ENCODE assay signal across 9 mouse cellular contexts in the genomic region with DNA sequence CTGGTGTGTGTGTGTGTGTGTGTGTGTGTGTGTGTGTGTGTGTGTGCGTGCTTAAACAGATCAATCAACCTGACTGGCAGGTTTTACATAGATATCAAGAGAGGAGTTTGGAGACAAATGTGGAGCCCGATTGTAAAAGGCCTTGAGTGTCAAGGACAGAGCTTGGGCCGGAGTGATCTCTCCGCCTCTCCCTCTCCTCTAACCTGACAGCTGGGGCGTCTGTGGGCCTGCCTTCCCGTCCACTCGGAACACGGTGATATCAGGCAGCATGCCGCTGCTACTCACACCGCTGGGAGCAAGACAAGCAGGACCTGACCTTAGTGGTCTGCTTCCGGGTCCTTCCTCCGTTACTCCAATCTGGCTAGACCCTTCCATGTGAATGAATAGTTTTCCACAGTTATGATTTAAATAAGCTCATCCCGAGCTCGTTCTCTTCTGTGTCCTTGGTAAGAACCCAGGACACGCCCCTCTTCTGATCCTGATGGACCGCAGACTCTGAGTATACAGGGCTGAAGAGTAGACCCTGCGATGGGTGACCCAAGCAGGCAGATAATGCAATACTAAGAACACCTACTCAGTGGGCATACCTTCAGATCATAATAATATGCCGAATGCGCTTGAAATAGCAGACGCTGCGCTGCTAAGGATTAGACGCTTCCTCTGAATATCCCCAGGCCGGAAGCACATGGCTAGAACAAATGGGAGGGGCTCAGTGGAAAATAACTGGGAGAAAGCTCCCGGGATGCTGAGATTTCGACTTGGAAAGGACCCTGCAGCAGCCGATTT.
DNase-seq lines count a peak whose midpoint lies in the region; ATAC-seq lines count a peak whose summit lies in the region.
"Had no signal": no experiment of that assay in that cellular context is flagged by ENCODE, and none has a peak within 500 bp of the region (broad histone marks: within the 10 kb centered on the region; RNA-seq: fewer than 3 reads in every experiment).

No protein-coding gene starts in this region.

- H3K36me3 ChIP-seq in forebrain, embryonic 16.5 days (ENCODE audit: control insufficient read depth, insufficient read depth) = no peaks in the 10 kb centered on the region
- no peaks in the 10 kb centered on the region for H3K36me3 ChIP-seq in stomach, embryonic 15.5 days

- H3K27me3 ChIP-seq in forebrain, embryonic 16.5 days (replicated peaks; ENCODE audit: control insufficient read depth, insufficient read depth, low read length) = no peaks in the 10 kb centered on the region
- H3K27me3 ChIP-seq in stomach, embryonic 15.5 days (replicated peaks) = no peaks in the 10 kb centered on the region
- H3K27me3 ChIP-seq: Patski had no signal

- peak overlapping the region; percentile 46 for H3K4me2 ChIP-seq in forebrain, embryonic 16.5 days (ENCODE audit: low read length)
- peak overlapping the region; percentile 36 for H3K4me2 ChIP-seq in stomach, embryonic 15.5 days

- ATAC-seq in forebrain, embryonic 16.5 days = peak; percentile 51
- peak; percentile 31; the same call in 1 of the 2 replicates for ATAC-seq in stomach, embryonic 15.5 days (ENCODE audit: insufficient read depth, low FRiP score, low read depth)
- ATAC-seq: Patski had no signal

- H3K9ac ChIP-seq in forebrain, embryonic 16.5 days (replicated peaks; ENCODE audit: low read depth, low read length) = 0 out of 2 replicates have a peak overlapping the region, but pooled peaks have one; percentile 15
- H3K9ac ChIP-seq in stomach, embryonic 15.5 days = no peak overlapping the region

- peaks cover 28% of the 10 kb centered on the region for H3K4me1 ChIP-seq in forebrain, embryonic 16.5 days (replicated peaks; ENCODE audit: control insufficient read depth, insufficient read depth, low read length)
- 0 out of 2 replicates have a peak, but pooled peaks cover 9% of the 10 kb centered on the region for H3K4me1 ChIP-seq in stomach, embryonic 15.5 days

- 49% methylated on average over 26 of the region's 26 CpGs for WGBS in forebrain, embryonic 16.5 days
- 57% methylated on average over 26 of the region's 26 CpGs for WGBS in stomach, embryonic 15.5 days

- H3K27ac ChIP-seq in forebrain, embryonic 16.5 days (ENCODE audit: low read length) = peak overlapping the region; percentile 60
- peak overlapping the region; percentile 26 for H3K27ac ChIP-seq in stomach, embryonic 15.5 days

- H3K9me3 ChIP-seq in forebrain, embryonic 16.5 days (ENCODE audit: control insufficient read depth, low read length) = no peaks in the 10 kb centered on the region
- H3K9me3 ChIP-seq in stomach, embryonic 15.5 days = no peaks in the 10 kb centered on the region

- peak overlapping the region; percentile 25 for H3K4me3 ChIP-seq in forebrain, embryonic 16.5 days (replicated peaks; ENCODE audit: low read length)
- H3K4me3 ChIP-seq in stomach, embryonic 15.5 days (replicated peaks) = no peak overlapping the region

- DNase-seq in layer of hippocampus, adult 18-20 months (ENCODE audit: low spot score in 2 of 2) = peak; percentile 22 to 53
- no peak for DNase-seq in layer of hippocampus, postnatal 25 days (ENCODE audit: extremely low spot score in 1 of 2, low spot score in 1 of 2)
- DNase-seq in adrenal gland, postnatal 36 days = peak; percentile 50 to 59
- DNase-seq in layer of hippocampus, adult 9-11 months = peak; percentile 27
- no peak for DNase-seq in embryo, embryonic 10 days (ENCODE audit: low spot score)
- no peak for DNase-seq in c-Kit-positive CD71-positive TER-119-positive erythroid progenitor cells, embryonic 14.5 days (ENCODE audit: low spot score)

Comparison
In these comparisons a context has a peak if more than half of its experiments do, and no peak if none do; other contexts are left out.
1. DNase-seq: peak in layer of hippocampus, adult 18-20 months (2 of 2), adrenal gland, postnatal 36 days (2 of 2) and layer of hippocampus, adult 9-11 months (single experiment); none in layer of hippocampus, postnatal 25 days (0 of 2), embryo, embryonic 10 days (single experiment) and c-Kit-positive CD71-positive TER-119-positive erythroid progenitor cells, embryonic 14.5 days (single experiment).